Mouse (Mus musculus) CH12.LX (cell line): ENCODE measurements at regions not wholly inside any gene's neighbourhood (a gene's known extent, or its start where the extent isn't known, plus 50 kb on each side); places are given as distances from the start of the nearest gene placed in this dataset.

Experiments
- CHD1 ChIP-seq: IDR thresholded peaks from 2 replicates; pipeline ENCODE4 v1.6.1; 2012; ENCODE audit warnings: low read depth, low read length, improper control_type of control experiment, inconsistent platforms
- CTCF ChIP-seq, 2 experiments: IDR thresholded peaks in 1 of 2; conservative IDR thresholded peaks in 1 of 2; 2 replicates each; pipeline ENCODE4 v1.5.1; 2011 to 2012; ENCODE audit warnings: low read depth in 2 of 2, low read length in 2 of 2, improper control_type of control experiment in 1 of 2, inconsistent platforms in 1 of 2, mild to moderate bottlenecking in 1 of 2, moderate library complexity in 1 of 2
- ELF1 ChIP-seq: IDR thresholded peaks from 2 replicates; pipeline ENCODE4 v1.6.1; 2014; ENCODE audit warnings: low read depth, mild to moderate bottlenecking, inconsistent platforms, low read length, improper control_type of control experiment
- EP300 ChIP-seq: IDR thresholded peaks from 2 replicates; pipeline ENCODE4 v1.6.1; 2011; ENCODE audit warnings: low read length, improper control_type of control experiment
- POLR2A ChIP-seq: IDR thresholded peaks from 2 replicates; pipeline ENCODE4 v1.6.1; 2011; ENCODE audit warnings: low read depth, mild to moderate bottlenecking, improper control_type of control experiment, low read length
- USF1 ChIP-seq: IDR thresholded peaks from 2 replicates; pipeline ENCODE4 v1.6.1; 2014; ENCODE audit warnings: low read depth, mild to moderate bottlenecking, inconsistent platforms, low read length, improper control_type of control experiment
- ZC3H11A ChIP-seq: IDR thresholded peaks from 2 replicates; pipeline ENCODE4 v1.6.1; 2012; ENCODE audit warnings: low read depth, mild to moderate bottlenecking, inconsistent platforms, low read length, improper control_type of control experiment
- ZMIZ1 ChIP-seq: IDR thresholded peaks from 2 replicates; pipeline ENCODE4 v1.6.1; 2012; ENCODE audit warnings: low read depth, mild to moderate bottlenecking, inconsistent platforms, low read length, improper control_type of control experiment

- TF ChIP-seq ELF1 (no peak), POLR2A (no peak), USF1 (no peak), CHD1 (no peak), CTCF (conservative IDR thresholded peaks at IDR 0.05 in 1 of 2, IDR thresholded peaks at IDR 0.05 in 1 of 2; ENCODE audit: low read depth in 2 of 2, low read length in 2 of 2) (no peak), EP300 (no peak), ZC3H11A (no peak), ZMIZ1 (no peak)
Measured at GRCm38 (mm10) chr12:88555475-88555874, 167.2 kb upstream of the Nrxn3 start.
